Mouse (Mus musculus) MEL (cell line): ENCODE results near the gene Tmsb4x. TPM values are rescaled to one million over a fixed set of nuclear protein-coding genes. Genes with fewer than 3 reads are reported as not detected.

ENCODE experiments used
- DNase-seq: peaks from one replicate; pipeline ENCODE4 v3.0.0; 2011; ENCODE audit warnings: low read depth, low spot score
- H3K27ac ChIP-seq: 2 replicates; pipeline ENCODE4 v1.5.1; 2012; ENCODE audit warnings: low read depth, mild to moderate bottlenecking, control low read depth, low read length, moderate library complexity; ENCODE audit not compliant: control insufficient read depth
- H3K27me3 ChIP-seq, 2 experiments: fragments of 150-350 bp in 1 of 2; sonication (generic) in 1 of 2; 2 replicates each; pipeline ENCODE4 v1.6.1; 2012; ENCODE audit warnings: low read length in 2 of 2, mild to moderate bottlenecking in 2 of 2, improper control_type of control experiment in 1 of 2, moderate library complexity in 1 of 2; ENCODE audit not compliant: insufficient read depth in 2 of 2, control insufficient read depth in 1 of 2
- H3K36me3 ChIP-seq, 2 experiments: 2 replicates each; pipeline ENCODE4 v1.6.1; 2012 to 2014; ENCODE audit warnings: low read length in 2 of 2, improper control_type of control experiment in 1 of 2, inconsistent platforms in 1 of 2, mild to moderate bottlenecking in 1 of 2; ENCODE audit not compliant: insufficient read depth in 2 of 2, control insufficient read depth in 1 of 2
- H3K4me1 ChIP-seq, 2 experiments: fragments of 150-350 bp in 1 of 2; sonication (generic) in 1 of 2; 2 replicates each; pipeline ENCODE4 v1.6.1; 2012; ENCODE audit warnings: low read length in 2 of 2, improper control_type of control experiment in 1 of 2, mild to moderate bottlenecking in 1 of 2; ENCODE audit not compliant: insufficient read depth in 2 of 2, control insufficient read depth in 1 of 2
- H3K4me3 ChIP-seq, 2 experiments: fragments of 150-350 bp in 1 of 2; sonication (generic) in 1 of 2; 2 replicates each; pipeline ENCODE4 v1.5.1; 2012; ENCODE audit warnings: low read depth in 2 of 2, low read length in 2 of 2, mild to moderate bottlenecking in 2 of 2, moderate library complexity in 2 of 2, control low read depth in 1 of 2, improper control_type of control experiment in 1 of 2; ENCODE audit not compliant: control insufficient read depth in 1 of 2, insufficient read depth in 1 of 2
- H3K79me2 ChIP-seq: 2 replicates; pipeline ENCODE4 v1.6.1; 2012; ENCODE audit warnings: mild to moderate bottlenecking, low read length, moderate library complexity; ENCODE audit not compliant: control insufficient read depth, poor library complexity, insufficient read depth
- H3K9ac ChIP-seq: 2 replicates; pipeline ENCODE4 v1.6.1; 2012; ENCODE audit warnings: low read depth, mild to moderate bottlenecking, control low read depth, low read length, moderate library complexity; ENCODE audit not compliant: control insufficient read depth, poor library complexity, severe bottlenecking
- H3K9me3 ChIP-seq: fragments of 150-350 bp; sonication (generic); replicated peaks from 2 replicates; pipeline ENCODE4 v1.6.1; 2012; ENCODE audit warnings: mild to moderate bottlenecking, low read length, improper control_type of control experiment, moderate library complexity; ENCODE audit not compliant: insufficient read depth
- BHLHE40 ChIP-seq: IDR thresholded peaks from 2 replicates; pipeline ENCODE4 v1.6.1; 2012; ENCODE audit warnings: low read depth, mild to moderate bottlenecking, inconsistent platforms, low read length, improper control_type of control experiment, borderline replicate concordance
- CHD2 ChIP-seq: IDR thresholded peaks from 2 replicates; pipeline ENCODE4 v1.6.1; 2011; ENCODE audit warnings: low read length, improper control_type of control experiment
- CTCF ChIP-seq, 3 experiments: IDR thresholded peaks in 2 of 3; conservative IDR thresholded peaks in 1 of 3; 2 replicates each; pipeline ENCODE4 v1.5.1; 2011 to 2012; ENCODE audit warnings: low read length in 3 of 3, low read depth in 2 of 3, mild to moderate bottlenecking in 2 of 3, improper control_type of control experiment in 1 of 3, inconsistent platforms in 1 of 3, mixed read lengths in 1 of 3, moderate library complexity in 1 of 3; ENCODE audit not compliant: control insufficient read depth in 1 of 3, insufficient read depth in 1 of 3, poor library complexity in 1 of 3, severe bottlenecking in 1 of 3
- ELF1 ChIP-seq: IDR thresholded peaks from 2 replicates; pipeline ENCODE4 v1.6.1; 2014; ENCODE audit warnings: low read depth, mild to moderate bottlenecking, inconsistent platforms, low read length, improper control_type of control experiment, moderate library complexity
- GABPA ChIP-seq: IDR thresholded peaks from 2 replicates; pipeline ENCODE4 v1.6.1; 2012; ENCODE audit warnings: low read depth, mild to moderate bottlenecking, inconsistent platforms, low read length, improper control_type of control experiment, moderate library complexity
- HCFC1 ChIP-seq: IDR thresholded peaks from 2 replicates; pipeline ENCODE4 v1.6.1; 2012; ENCODE audit warnings: low read depth, mild to moderate bottlenecking, inconsistent platforms, low read length, improper control_type of control experiment, moderate library complexity
- MAZ ChIP-seq: IDR thresholded peaks from 2 replicates; pipeline ENCODE4 v1.6.1; 2012; ENCODE audit warnings: low read depth, mild to moderate bottlenecking, inconsistent platforms, low read length, improper control_type of control experiment
- MEF2A ChIP-seq: IDR thresholded peaks from 2 replicates; pipeline ENCODE4 v1.6.1; 2014; ENCODE audit warnings: low read depth, mild to moderate bottlenecking, inconsistent platforms, low read length, improper control_type of control experiment; ENCODE audit not compliant: poor library complexity, insufficient replicate concordance, severe bottlenecking; ENCODE audit errors: extremely low read depth
- MXI1 ChIP-seq: IDR thresholded peaks from 2 replicates; pipeline ENCODE4 v1.6.1; 2011; ENCODE audit warnings: mild to moderate bottlenecking, low read depth, low read length, improper control_type of control experiment
- MYB ChIP-seq: IDR thresholded peaks from 2 replicates; pipeline ENCODE4 v1.6.1; 2011; ENCODE audit warnings: mild to moderate bottlenecking, low read depth, low read length, improper control_type of control experiment
- MYC ChIP-seq: IDR thresholded peaks from 2 replicates; pipeline ENCODE4 v1.6.1; 2011; ENCODE audit warnings: low read depth, mild to moderate bottlenecking, low read length, improper control_type of control experiment, moderate library complexity
- POLR2A ChIP-seq, 2 experiments: IDR thresholded peaks; 2 replicates each; pipeline ENCODE4 v1.6.1; 2011 to 2012; ENCODE audit warnings: low read length in 2 of 2, mild to moderate bottlenecking in 2 of 2, control low read depth in 1 of 2, improper control_type of control experiment in 1 of 2, low read depth in 1 of 2, moderate library complexity in 1 of 2; ENCODE audit not compliant: control insufficient read depth in 1 of 2, insufficient read depth in 1 of 2, poor library complexity in 1 of 2
- POLR2AphosphoS5 ChIP-seq: IDR thresholded peaks from 2 replicates; pipeline ENCODE4 v1.6.1; 2012; ENCODE audit warnings: low read depth, borderline replicate concordance, mild to moderate bottlenecking, inconsistent platforms, low read length, moderate library complexity, mixed read lengths
- RCOR1 ChIP-seq: IDR thresholded peaks from 2 replicates; pipeline ENCODE4 v1.6.1; 2012; ENCODE audit warnings: low read depth, mild to moderate bottlenecking, inconsistent platforms, low read length, improper control_type of control experiment
- SIN3A ChIP-seq: IDR thresholded peaks from 2 replicates; pipeline ENCODE4 v1.6.1; 2012; ENCODE audit warnings: low read length, improper control_type of control experiment, inconsistent platforms
- SMC3 ChIP-seq: IDR thresholded peaks from 2 replicates; pipeline ENCODE4 v1.6.1; 2011; ENCODE audit warnings: low read depth, low read length, improper control_type of control experiment
- UBTF ChIP-seq: IDR thresholded peaks from 2 replicates; pipeline ENCODE4 v1.6.1; 2012; ENCODE audit warnings: low read depth, mild to moderate bottlenecking, inconsistent platforms, low read length, improper control_type of control experiment, moderate library complexity, borderline replicate concordance; ENCODE audit not compliant: insufficient read depth
- USF2 ChIP-seq, 2 experiments: IDR thresholded peaks; 2 replicates each; pipeline ENCODE4 v1.6.1; 2011 to 2012; ENCODE audit warnings: improper control_type of control experiment in 2 of 2, low read length in 2 of 2, borderline replicate concordance in 1 of 2, inconsistent platforms in 1 of 2, low read depth in 1 of 2, mild to moderate bottlenecking in 1 of 2; ENCODE audit not compliant: insufficient read depth in 1 of 2
- ZC3H11A ChIP-seq: IDR thresholded peaks from 2 replicates; pipeline ENCODE4 v1.6.1; 2012; ENCODE audit warnings: low read depth, mild to moderate bottlenecking, inconsistent platforms, low read length, improper control_type of control experiment
- ZKSCAN1 ChIP-seq: IDR thresholded peaks from 2 replicates; pipeline ENCODE4 v1.6.1; 2012; ENCODE audit warnings: low read depth, mild to moderate bottlenecking, inconsistent platforms, low read length, improper control_type of control experiment, moderate library complexity
- ZMIZ1 ChIP-seq: IDR thresholded peaks from 2 replicates; pipeline ENCODE4 v1.6.1; 2012; ENCODE audit warnings: low read depth, mild to moderate bottlenecking, inconsistent platforms, low read length, improper control_type of control experiment, moderate library complexity
- polyA plus RNA-seq, 2 experiments: library from polyadenylated mRNA; stranded (reverse) in 1 of 2; unstranded in 1 of 2; fragments of >175 nt in 1 of 2; fragments of >200 nt in 1 of 2; gene quantifications; 2 replicates each; pipeline versions ENCODE4 v1.2.1 to v1.2.4; 2012; ENCODE audit warnings: low replicate concordance in 2 of 2, low read depth in 1 of 2; ENCODE audit not compliant: insufficient read length in 2 of 2, insufficient read depth in 1 of 2, missing spikeins in 1 of 2
- total RNA-seq: library from RNA; depleted of rRNA; stranded (reverse); fragments of 300-350 nt; gene quantifications from 2 replicates; pipeline ENCODE4 v1.2.3, GENCODE M21; 2012

Gene Tmsb4x
- total and polyA plus RNA-seq, 3 experiments: not detected

- TF ChIP-seq CTCF (IDR thresholded peaks at IDR 0.05 in 2 of 3, conservative IDR thresholded peaks at IDR 0.05 in 1 of 3; ENCODE audit: control insufficient read depth in 1 of 3, insufficient read depth in 1 of 3, low read depth in 2 of 3, low read length in 3 of 3, poor library complexity in 1 of 3, severe bottlenecking in 1 of 3): no peak
- TF ChIP-seq ZKSCAN1: no peak
- no peak for TF ChIP-seq MXI1
- no peak for TF ChIP-seq ZMIZ1
- TF ChIP-seq BHLHE40: no peak
- TF ChIP-seq MAZ: no peak
- TF ChIP-seq POLR2A (IDR thresholded peaks at IDR 0.05; ENCODE audit: control insufficient read depth in 1 of 2, insufficient read depth in 1 of 2, low read depth in 1 of 2, low read length in 2 of 2, poor library complexity in 1 of 2): no peak
- no peak for TF ChIP-seq UBTF
- no peak for TF ChIP-seq CHD2
- no peak for TF ChIP-seq GABPA
- no peak for TF ChIP-seq SIN3A
- TF ChIP-seq SMC3: no peak
- no peak for TF ChIP-seq HCFC1
- no peak for TF ChIP-seq RCOR1
- TF ChIP-seq POLR2AphosphoS5: no peak
- TF ChIP-seq MYC: no peak
- TF ChIP-seq USF2 (IDR thresholded peaks at IDR 0.05; ENCODE audit: borderline replicate concordance in 1 of 2, insufficient read depth in 1 of 2, low read depth in 1 of 2, low read length in 2 of 2): no peak
- TF ChIP-seq ELF1: no peak
- TF ChIP-seq MYB: no peak
- TF ChIP-seq MEF2A: no peak
- TF ChIP-seq, all 39 proteins: peak for 0
- Histone ChIP-seq H3K9me3 (no peaks in the 10 kb centered on the region), H3K9ac (no peak overlapping the region), H3K27me3 (no peaks in the 10 kb centered on the region), H3K36me3 (no peaks in the 10 kb centered on the region), H3K4me1 (no peaks in the 10 kb centered on the region), H3K79me2 (no peaks in the 10 kb centered on the region), H3K27ac (no peak overlapping the region), H3K4me3 (no peak overlapping the region)
- no peak for DNase-seq
These were observed 18.0 kb upstream of the Tmsb4x start for GRCm38 (mm10) chrX:167227138-167227537.

- Histone ChIP-seq H3K9ac (no peak overlapping the region), H3K36me3 (no peaks in the 10 kb centered on the region), H3K4me1 (no peaks in the 10 kb centered on the region), H3K79me2 (no peaks in the 10 kb centered on the region), H3K9me3 (no peaks in the 10 kb centered on the region)
- no peak for DNase-seq
- TF ChIP-seq ZC3H11A (no peak), ZKSCAN1 (no peak)
- TF ChIP-seq, all 39 proteins: peak for 0
- H3K27me3 ChIP-seq: no peaks in the 10 kb centered on the region
- no peak overlapping the region for H3K27ac ChIP-seq
- no peak overlapping the region for H3K4me3 ChIP-seq
These were observed 17.5 kb upstream of the Tmsb4x start for GRCm38 (mm10) chrX:167226570-167226969.
